Mouse (Mus musculus): ENCODE results near the gene Agap2. TPM values are rescaled to one million over a fixed set of nuclear protein-coding genes. Genes with fewer than 3 reads are reported as not detected.

The Agap2 gene
- total RNA-seq, 2 experiments from 2014 or later = 1.6 TPM

GRCm38 (mm10) chr10:127083915-127084306 is 8.8 kb downstream of the Agap2 start:
- intact Hi-C loops (cut with DNase I) = no loop called here
- no peak overlapping the region for H3K4me3 ChIP-seq
- peak; percentile 13 for DNase-seq
- no peak for TF ChIP-seq CTCF (IDR thresholded peaks at IDR 0.05)
- H3K27ac ChIP-seq = no peak overlapping the region; the same call in 1 of the 2 replicates

GRCm38 (mm10) chr10:127085052-127085451 is 10.0 kb downstream of the Agap2 start:
- peak; percentile 16 for DNase-seq
- Histone ChIP-seq H3K4me3 (no peak overlapping the region), H3K27ac (no peak overlapping the region)
- intact Hi-C loops (cut with DNase I) = no loop called here
- no peak for TF ChIP-seq CTCF (IDR thresholded peaks at IDR 0.05)

- intact Hi-C loops (cut with DNase I) = no loop called here
- no peak for DNase-seq
- Histone ChIP-seq H3K4me3 (no peak overlapping the region), H3K27ac (no peak overlapping the region)
- no peak for TF ChIP-seq CTCF (IDR thresholded peaks at IDR 0.05)
Measured at GRCm38 (mm10) chr10:127085633-127086032, 10.5 kb downstream of the Agap2 start.

GRCm38 (mm10) chr10:127090560-127091411 is 15.7 kb downstream of the Agap2 start:
- Histone ChIP-seq H3K4me3 (peak overlapping the region; percentile 59), H3K27ac (no peak overlapping the region)
- intact Hi-C loops (cut with DNase I) = no loop called here
- no peak for TF ChIP-seq CTCF (IDR thresholded peaks at IDR 0.05)
- DNase-seq = peak; percentile 74

GRCm38 (mm10) chr10:127091507-127092396 is 16.7 kb downstream of the Agap2 start:
- Histone ChIP-seq H3K4me3 (peak overlapping the region; percentile 59), H3K27ac (no peak overlapping the region)
- TF ChIP-seq CTCF (IDR thresholded peaks at IDR 0.05) = no peak
- DNase-seq = peak; percentile 63
- intact Hi-C loops (cut with DNase I) = no loop called here

- intact Hi-C loops (cut with DNase I) = no loop called here
- H3K27ac ChIP-seq = no peak overlapping the region
- no peak for TF ChIP-seq CTCF (IDR thresholded peaks at IDR 0.05)
- H3K4me3 ChIP-seq = no peak overlapping the region
- no peak for DNase-seq
Measured at GRCm38 (mm10) chr10:127092742-127093141, 17.7 kb downstream of the Agap2 start.

GRCm38 (mm10) chr10:127094382-127094802 is 19.3 kb downstream of the Agap2 start:
- Histone ChIP-seq H3K27ac (no peak overlapping the region), H3K4me3 (no peak overlapping the region)
- intact Hi-C loops (cut with DNase I) = no loop called here
- TF ChIP-seq CTCF (IDR thresholded peaks at IDR 0.05) = no peak
- no peak for DNase-seq

GRCm38 (mm10) chr10:127098514-127098913 is 23.4 kb downstream of the Agap2 start:
- intact Hi-C loops (cut with DNase I) = no loop called here
- TF ChIP-seq CTCF (IDR thresholded peaks at IDR 0.05) = no peak
- DNase-seq = peak; percentile 7
- Histone ChIP-seq H3K4me3 (no peak overlapping the region), H3K27ac (no peak overlapping the region)

- TF ChIP-seq CTCF (IDR thresholded peaks at IDR 0.05) = no peak
- intact Hi-C loops (cut with DNase I) = no loop called here
- DNase-seq = peak; percentile 11
- Histone ChIP-seq H3K27ac (no peak overlapping the region), H3K4me3 (no peak overlapping the region)
Measured at GRCm38 (mm10) chr10:127099191-127099590, 24.1 kb downstream of the Agap2 start.

- TF ChIP-seq CTCF (IDR thresholded peaks at IDR 0.05) = no peak
- H3K27ac ChIP-seq = no peak overlapping the region
- H3K4me3 ChIP-seq = no peak overlapping the region
- intact Hi-C loops (cut with DNase I) = no loop called here
- DNase-seq = no peak
Measured at GRCm38 (mm10) chr10:127099868-127100267, 24.8 kb downstream of the Agap2 start.

GRCm38 (mm10) chr10:127100414-127100813 is 25.3 kb downstream of the Agap2 start:
- no peak for DNase-seq
- TF ChIP-seq CTCF (IDR thresholded peaks at IDR 0.05) = no peak
- no peak overlapping the region for H3K27ac ChIP-seq
- H3K4me3 ChIP-seq = no peak overlapping the region
- intact Hi-C loops (cut with DNase I) = no loop called here

- intact Hi-C loops (cut with DNase I) = no loop called here
- Histone ChIP-seq H3K27ac (no peak overlapping the region), H3K4me3 (no peak overlapping the region)
- DNase-seq = no peak
- no peak for TF ChIP-seq CTCF (IDR thresholded peaks at IDR 0.05)
Measured at GRCm38 (mm10) chr10:127101151-127101550, 26.1 kb downstream of the Agap2 start.

GRCm38 (mm10) chr10:127103631-127104030 is 28.5 kb downstream of the Agap2 start:
- intact Hi-C loops (cut with DNase I) = no loop called here
- no peak for TF ChIP-seq CTCF (IDR thresholded peaks at IDR 0.05)
- H3K4me3 ChIP-seq = no peak overlapping the region
- DNase-seq = no peak
- no peak overlapping the region for H3K27ac ChIP-seq

Data from gastrocnemius, adult 2 months (tissue).